Mouse (Mus musculus) C2C12 (cell line): ENCODE results near the gene Eif2ak3. TPM values are rescaled to one million over a fixed set of nuclear protein-coding genes. Genes with fewer than 3 reads are reported as not detected.

Experiments used
- H3K27me3 ChIP-seq: one replicate; pipeline ENCODE4 v1.6.1; 2011; ENCODE audit not compliant: control insufficient read depth, insufficient read depth, insufficient read length
- H3K36me3 ChIP-seq: one replicate; pipeline ENCODE4 v1.6.1; 2011; ENCODE audit not compliant: control insufficient read depth, insufficient read depth
- H3K4me3 ChIP-seq: one replicate; pipeline ENCODE4 v1.5.1; 2011; ENCODE audit warnings: mild to moderate bottlenecking, control low read depth; ENCODE audit not compliant: poor library complexity, insufficient read depth, severe bottlenecking
- H3K79me2 ChIP-seq: one replicate; pipeline ENCODE4 v1.6.1; 2011; ENCODE audit not compliant: control insufficient read depth, insufficient read depth
- H3K79me3 ChIP-seq: one replicate; pipeline ENCODE4 v1.6.1; 2011; ENCODE audit warnings: low read depth, control low read depth
- H3ac ChIP-seq: one replicate; pipeline ENCODE3; 2011; ENCODE audit warnings: low read depth; ENCODE audit not compliant: control insufficient read depth, insufficient read length
- CEBPB ChIP-seq: IDR thresholded peaks from one replicate; pipeline ENCODE4 v1.6.1; 2011; ENCODE audit warnings: low read depth, mild to moderate bottlenecking, control low read depth, moderate library complexity
- CTCF ChIP-seq: IDR thresholded peaks from one replicate; pipeline ENCODE4 v1.5.1; 2011; ENCODE audit not compliant: control insufficient read depth, insufficient read depth, insufficient read length
- FOSL1 ChIP-seq: IDR thresholded peaks from one replicate; pipeline ENCODE4 v1.8.0; 2011; ENCODE audit warnings: mild to moderate bottlenecking, low read length; ENCODE audit not compliant: poor library complexity, insufficient read depth, severe bottlenecking
- MAX ChIP-seq: IDR thresholded peaks from one replicate; pipeline ENCODE4 v1.6.1; 2011; ENCODE audit warnings: mild to moderate bottlenecking, control low read depth
- MYOD1 ChIP-seq: IDR thresholded peaks from one replicate; pipeline ENCODE4 v1.6.1; 2011; ENCODE audit warnings: low read depth; ENCODE audit not compliant: control insufficient read depth, insufficient read length
- MYOG ChIP-seq: IDR thresholded peaks from one replicate; pipeline ENCODE4 v1.6.1; 2011; ENCODE audit not compliant: control insufficient read depth, insufficient read length; ENCODE audit errors: extremely low read depth
- USF1 ChIP-seq: IDR thresholded peaks from one replicate; pipeline ENCODE4 v1.6.1; 2011; ENCODE audit warnings: low read depth, mild to moderate bottlenecking, control low read depth, moderate library complexity
- polyA plus RNA-seq: library from polyadenylated mRNA; unstranded; fragments of >200 nt; fragmentation: generic; extraction: Trizol; gene quantifications from one replicate; pipeline ENCODE4 v1.2.1, GENCODE M21; 2012; ENCODE audit warnings: missing spikeins

The Eif2ak3 gene
- polyA plus RNA-seq, 1 experiment: 4.2 TPM

- H3K4me3 ChIP-seq: no peak overlapping the region
- H3K36me3 ChIP-seq: no peaks in the 10 kb centered on the region
- H3K79me3 ChIP-seq: peaks cover 2% of the 10 kb centered on the region
- H3K79me2 ChIP-seq: no peaks in the 10 kb centered on the region
- H3K27me3 ChIP-seq: no peaks in the 10 kb centered on the region
- TF ChIP-seq MYOG (no peak), MYOD1 (no peak)
- H3ac ChIP-seq: no peak overlapping the region
These were observed 29.9 kb downstream of the Eif2ak3 start for GRCm38 (mm10) chr6:70874035-70874775.

DNA sequence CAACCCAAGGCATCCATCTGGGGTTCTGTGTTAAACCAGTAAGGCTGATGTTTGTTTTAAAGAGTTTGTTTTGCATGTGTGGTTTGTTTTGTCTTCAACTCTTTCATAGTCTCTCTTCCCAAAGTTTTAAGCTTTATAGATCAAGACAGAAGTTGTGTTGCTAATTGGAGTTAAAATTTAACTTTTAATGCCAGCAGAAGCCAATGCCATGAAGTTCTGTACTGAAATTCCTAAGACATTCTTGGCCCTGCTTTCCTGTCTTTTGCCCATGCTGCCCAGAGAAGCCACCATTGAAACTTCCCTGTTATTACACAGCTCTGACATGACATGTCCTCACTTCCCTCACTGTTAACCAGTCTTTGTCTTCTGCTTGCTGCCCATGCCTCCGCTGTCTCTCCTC lies 30.7 kb downstream of the Eif2ak3 start:
- Histone ChIP-seq H3K4me3 (no peak overlapping the region), H3K36me3 (peaks cover 5% of the 10 kb centered on the region), H3ac (no peak overlapping the region), H3K27me3 (no peaks in the 10 kb centered on the region), H3K79me2 (no peaks in the 10 kb centered on the region), H3K79me3 (peaks cover 2% of the 10 kb centered on the region)
- no peak for TF ChIP-seq CTCF
- no peak for TF ChIP-seq USF1
- TF ChIP-seq MAX: no peak
- no peak for TF ChIP-seq MYOG
- no peak for TF ChIP-seq FOSL1
- no peak for TF ChIP-seq MYOD1
- TF ChIP-seq CEBPB: no peak

DNA sequence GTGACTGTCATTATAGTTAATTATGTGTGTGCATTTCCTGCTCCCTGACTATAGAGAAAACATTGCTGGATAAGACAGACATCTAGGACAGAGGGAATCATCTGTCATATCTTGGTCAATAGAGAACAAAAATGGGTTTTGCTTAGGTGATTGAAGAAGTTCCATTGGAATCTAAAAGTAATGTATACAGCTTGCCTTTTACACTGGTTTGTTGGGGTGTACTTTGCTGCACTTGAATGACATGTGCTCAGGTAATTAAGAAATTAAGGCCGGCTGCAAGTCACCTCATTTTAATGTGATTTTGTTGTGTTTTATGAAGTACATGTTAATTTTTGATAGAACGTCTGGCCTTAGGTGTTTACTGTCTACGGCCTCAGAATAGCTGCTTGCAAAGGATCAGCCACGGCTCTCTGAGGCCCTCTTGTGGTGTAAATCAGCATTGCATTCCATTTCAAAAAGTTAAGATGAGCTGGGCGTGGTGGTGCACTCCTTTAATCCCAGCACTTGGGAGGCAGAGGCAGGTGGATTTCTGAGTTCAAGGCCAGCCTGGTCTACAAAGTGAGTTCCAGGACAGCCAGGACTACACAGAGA lies 36.5 kb downstream of the Eif2ak3 start:
- Histone ChIP-seq H3K4me3 (no peak overlapping the region), H3K79me3 (no peaks in the 10 kb centered on the region), H3K27me3 (no peaks in the 10 kb centered on the region), H3K36me3 (peaks cover 7% of the 10 kb centered on the region), H3K79me2 (no peaks in the 10 kb centered on the region), H3ac (no peak overlapping the region)
- no peak for TF ChIP-seq CEBPB
- peak; percentile 40 for TF ChIP-seq CTCF

GRCm38 (mm10) chr6:70887993-70888392 lies 43.7 kb downstream of the Eif2ak3 start:
- Histone ChIP-seq H3K27me3 (no peaks in the 10 kb centered on the region), H3K79me3 (no peaks in the 10 kb centered on the region), H3K4me3 (no peak overlapping the region), H3K79me2 (no peaks in the 10 kb centered on the region), H3ac (no peak overlapping the region), H3K36me3 (peaks cover 24% of the 10 kb centered on the region)
- TF ChIP-seq CTCF (no peak), MYOD1 (no peak), CEBPB (no peak)

- Histone ChIP-seq H3K4me3 (no peak overlapping the region), H3K36me3 (peaks cover 6% of the 10 kb centered on the region), H3K79me2 (no peaks in the 10 kb centered on the region), H3K79me3 (no peaks in the 10 kb centered on the region), H3ac (no peak overlapping the region), H3K27me3 (no peaks in the 10 kb centered on the region)
- TF ChIP-seq USF1 (no peak), MYOG (no peak), MYOD1 (no peak)
These were observed 53.9 kb downstream of the Eif2ak3 start for GRCm38 (mm10) chr6:70898166-70898565.

- no peaks in the 10 kb centered on the region for H3K79me2 ChIP-seq
- H3ac ChIP-seq: no peak overlapping the region
- no peaks in the 10 kb centered on the region for H3K27me3 ChIP-seq
- TF ChIP-seq FOSL1 (no peak), CTCF (no peak), MYOG (no peak), USF1 (no peak), MAX (no peak), MYOD1 (no peak), CEBPB (no peak)
- peaks cover 12% of the 10 kb centered on the region for H3K36me3 ChIP-seq
- H3K4me3 ChIP-seq: no peak overlapping the region
- H3K79me3 ChIP-seq: no peaks in the 10 kb centered on the region
These were observed 55.3 kb downstream of the Eif2ak3 start for GRCm38 (mm10) chr6:70899594-70900003.
